Mouse (Mus musculus) Patski (cell line): ENCODE results near the gene Nop16. TPM values are rescaled to one million over a fixed set of nuclear protein-coding genes. Genes with fewer than 3 reads are reported as not detected.

Experiments
- ATAC-seq: fragments of 100-300 bp; one replicate; pipeline ENCODE4 v1.8.0; 2021
- CTCF ChIA-PET: fragments of 350-600 bp; sonication (Branson Sonifier 250); formaldehyde crosslinking; loops from one replicate; lab custom pipeline; 2022; ENCODE audit warnings: inconsistent platforms; lab: Charles Lee
- POLR2A ChIA-PET: fragments of 350-600 bp; sonication (Branson Sonifier 250); formaldehyde crosslinking; loops from one replicate; lab custom pipeline; 2022; ENCODE audit warnings: antibody characterized with exemption, inconsistent platforms; lab: Charles Lee
- DNase-seq: peaks from one replicate; pipeline ENCODE4 v3.0.0-alpha.2; 2011; ENCODE audit warnings: low read depth, low spot score
- H3K27me3 ChIP-seq: fragments of 371-371 bp; one replicate; pipeline ENCODE4 v1.5.1; 2021
- CTCF ChIP-seq: fragments of 100-300 bp; IDR thresholded peaks from one replicate; pipeline ENCODE4 v1.5.1; 2021
- in situ Hi-C: fragments of 300-500 bp; cut with MboI; formaldehyde crosslinking; loops from 3 replicates; pipeline ENCODE4 v1.11.1; 2018; ENCODE audit warnings: low pct_unique_long_range_greater_than_20kb, mixed read lengths
- polyA plus RNA-seq: library from polyadenylated mRNA; unstranded; gene quantifications from one replicate; pipeline ENCODE4 v1.2.3, GENCODE M21; 2021

The Nop16 gene
- polyA plus RNA-seq, 1 experiment from 2014 or later, result 38.0 TPM

- ChIA-PET POLR2A (interaction anchor here (0.5 to 0.6 kb wide), 4 partner anchors 8 to 499 kb away, joined by 4 read pairs; no protein-coding TSS in a partner anchor), CTCF (no interaction called here)
- DNase-seq, result no peak
- ATAC-seq, result peak; percentile 10
- in situ Hi-C loops, result no loop called here
- H3K27me3 ChIP-seq, result no peaks in the 10 kb centered on the region
- TF ChIP-seq CTCF, result no peak
These were observed 21.3 kb upstream of the Nop16 start, which contains the start of gene Cltb for GRCm38 (mm10) chr13:54610972-54611754. Gene Cltb, minus strand, starts transcription at chr13:54611344.

GRCm38 (mm10) chr13:54610613-54610971, 20.7 kb upstream of the Nop16 start:
- DNase-seq (no peak), ATAC-seq (no peak)
- CTCF ChIA-PET, result no interaction called here
- in situ Hi-C loops, result no loop called here
- no peak for TF ChIP-seq CTCF
- H3K27me3 ChIP-seq, result no peaks in the 10 kb centered on the region
- POLR2A ChIA-PET, result interaction anchor here (0.5 kb wide), 2 partner anchors 10 to 62 kb away, joined by 4 read pairs; no protein-coding TSS in a partner anchor

DNA sequence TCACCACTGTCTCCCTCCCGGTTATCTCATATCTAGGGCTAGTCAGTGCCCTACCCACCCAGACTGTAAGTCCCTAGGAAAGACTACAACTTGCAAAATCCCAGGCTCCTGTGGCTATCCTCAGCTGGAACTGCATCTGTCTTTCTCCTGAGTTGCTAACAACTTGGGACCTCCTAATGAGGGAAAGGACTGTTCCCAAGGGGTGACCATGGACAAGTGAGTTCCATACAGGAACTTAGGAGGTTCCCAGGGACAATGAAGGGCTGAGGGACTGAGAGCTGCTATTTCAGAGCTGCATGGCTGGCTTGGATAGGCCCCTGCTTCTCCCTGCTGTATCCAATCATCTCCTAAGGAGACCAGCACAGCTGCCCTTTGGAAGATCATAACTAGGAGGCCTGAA, 19.4 kb upstream of the Nop16 start:
- ChIA-PET CTCF (interaction anchor here (1.2 to 1.9 kb wide), 3 partner anchors 9 to 93 kb away, joined by 3 to 10 read pairs (median 9); no protein-coding TSS in a partner anchor), POLR2A (interaction anchor here (1.0 to 1.1 kb wide), 2 partner anchors 20 to 78 kb away, joined by 3 read pairs; partner anchors contain the start of genes Higd2a and Nop16)
- peak; percentile 1 for ATAC-seq

DNA sequence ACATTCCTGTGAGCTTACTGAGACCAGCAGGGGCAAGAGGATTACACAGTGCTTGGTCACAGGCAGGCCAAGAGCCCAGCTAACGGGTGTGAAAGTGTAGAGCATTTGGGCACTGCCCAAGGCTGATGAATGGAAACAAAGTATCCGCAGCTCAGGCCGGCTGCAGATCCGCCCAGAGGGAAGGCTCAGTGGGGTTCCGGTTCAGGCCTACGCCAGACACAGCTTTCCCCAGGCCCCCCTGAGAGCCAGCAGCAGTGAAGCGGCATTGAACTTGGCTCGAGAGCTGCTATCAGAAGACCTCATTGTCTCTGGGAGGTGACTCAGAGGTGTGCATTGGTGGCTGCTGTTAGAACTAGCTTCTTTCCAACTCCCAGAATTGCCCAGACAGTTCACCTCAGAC, 18.8 kb upstream of the Nop16 start:
- no peak for TF ChIP-seq CTCF
- no peaks in the 10 kb centered on the region for H3K27me3 ChIP-seq
- POLR2A ChIA-PET, result interaction anchor here (1.0 to 1.1 kb wide), 2 partner anchors 19 to 78 kb away, joined by 3 read pairs; partner anchors contain the start of genes Higd2a and Nop16
- ATAC-seq, result peak; percentile 94
- peak; percentile 96 for DNase-seq
- CTCF ChIA-PET, result interaction anchor here (1.0 to 1.9 kb wide), 4 partner anchors 9 to 93 kb away, joined by 3 to 10 read pairs (median 7); partner anchors contain the start of gene Faf2
- in situ Hi-C loops, result no loop called here

More for the DNA sequence above, 19.4 kb upstream of the Nop16 start:
- DNase-seq, result no peak
- H3K27me3 ChIP-seq, result no peaks in the 10 kb centered on the region
- TF ChIP-seq CTCF, result no peak
- in situ Hi-C loops, result no loop called here

- H3K27me3 ChIP-seq, result no peaks in the 10 kb centered on the region
- in situ Hi-C loops, result no loop called here
- TF ChIP-seq CTCF, result no peak
- no peak for ATAC-seq
- ChIA-PET CTCF (interaction anchor here (1.0 to 1.5 kb wide), 2 partner anchors 14 to 16 kb away, joined by 5 to 10 read pairs; partner anchors contain the start of gene Faf2), POLR2A (interaction anchor here (0.6 to 1.1 kb wide), 3 partner anchors 11 to 79 kb away, joined by 3 to 4 read pairs (median 3); no protein-coding TSS in a partner anchor)
- no peak for DNase-seq
These were observed 18.1 kb upstream of the Nop16 start for GRCm38 (mm10) chr13:54608002-54608401.

DNA sequence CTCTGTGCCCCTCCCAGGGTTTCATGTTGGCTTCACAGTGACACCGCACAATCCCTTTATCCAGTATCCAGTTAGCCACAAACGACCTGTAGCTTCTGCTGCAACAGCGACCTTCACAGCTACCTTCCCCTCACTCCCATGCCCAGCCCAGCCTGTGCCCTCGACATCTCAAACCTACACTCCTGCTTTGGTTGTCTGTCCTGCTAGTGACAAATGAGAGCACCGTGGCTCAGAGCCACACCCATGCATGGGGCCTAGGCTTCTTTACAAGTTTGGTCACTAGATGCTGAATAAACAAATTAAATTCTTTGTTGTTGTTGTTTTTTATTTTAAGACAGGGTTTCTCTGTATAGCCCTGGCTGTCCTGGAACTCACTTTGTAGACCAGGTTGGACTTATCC, 17.3 kb upstream of the Nop16 start:
- no peak for DNase-seq
- no peaks in the 10 kb centered on the region for H3K27me3 ChIP-seq
- ChIA-PET CTCF (no interaction called here), POLR2A (interaction anchor here (0.5 to 1.7 kb wide), 2 partner anchors 10 to 15 kb away, joined by 3 read pairs; no protein-coding TSS in a partner anchor)
- no peak for TF ChIP-seq CTCF
- in situ Hi-C loops, result no loop called here
- ATAC-seq, result no peak

DNA sequence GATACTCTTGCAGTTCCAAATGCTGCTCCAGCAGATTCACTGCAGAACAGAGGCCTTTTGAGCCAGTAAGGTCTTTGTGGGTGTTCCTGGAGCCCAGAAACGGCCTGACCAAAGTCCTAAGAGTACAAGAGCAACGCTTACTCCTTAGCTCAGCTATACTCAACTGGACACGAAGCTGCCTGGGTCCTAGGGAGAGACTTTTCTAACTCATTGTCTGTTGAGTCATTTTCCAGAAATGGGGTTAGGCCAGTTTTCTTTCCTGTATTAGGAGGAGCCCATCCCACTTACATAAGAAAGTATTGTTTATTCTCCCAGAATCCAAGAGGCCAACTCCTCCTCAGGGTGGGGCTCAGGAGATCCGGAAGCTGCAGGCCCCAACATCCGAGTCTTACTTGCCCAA, 15.5 kb upstream of the Nop16 start:
- in situ Hi-C loops, result no loop called here
- DNase-seq (no peak), ATAC-seq (no peak)
- POLR2A ChIA-PET, result interaction anchor here (0.7 to 1.7 kb wide), 5 partner anchors 9 to 661 kb away, joined by 3 to 4 read pairs (median 3); partner anchors contain the start of genes Faf2, Higd2a and Nop16
- TF ChIP-seq CTCF, result no peak
- H3K27me3 ChIP-seq, result no peaks in the 10 kb centered on the region
- CTCF ChIA-PET, result no interaction called here

GRCm38 (mm10) chr13:54604221-54604620, 14.3 kb upstream of the Nop16 start:
- no peak for TF ChIP-seq CTCF
- H3K27me3 ChIP-seq, result no peaks in the 10 kb centered on the region
- ATAC-seq (no peak), DNase-seq (no peak)
- POLR2A ChIA-PET, result interaction anchor here (1.3 kb wide), 1 partner anchor 17 kb away, joined by 3 read pairs; the partner anchor contains the start of gene Faf2
- CTCF ChIA-PET, result interaction anchor here (1.1 to 1.4 kb wide), 2 partner anchors 14 to 17 kb away, joined by 3 to 5 read pairs; partner anchors contain the start of gene Faf2
- in situ Hi-C loops, result no loop called here

DNA sequence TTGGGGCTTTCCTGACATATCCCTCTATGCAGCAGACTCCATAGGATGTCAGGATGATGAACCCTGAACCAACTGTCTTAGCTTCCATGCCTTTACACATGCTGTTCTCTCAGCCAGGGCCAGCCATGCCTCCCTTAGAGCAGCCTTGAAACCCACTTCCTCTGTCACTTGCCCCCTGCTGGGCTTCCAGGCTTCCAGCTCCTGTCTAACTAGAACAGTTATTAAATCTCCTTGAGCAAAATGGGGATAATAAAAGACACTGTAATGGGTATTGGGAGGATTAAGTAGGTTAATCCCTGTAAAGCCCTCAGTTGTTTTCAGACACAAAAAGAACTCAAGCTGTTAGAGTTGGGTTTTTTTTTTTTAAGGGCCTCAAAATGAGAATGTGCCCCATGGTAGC, 13.6 kb upstream of the Nop16 start:
- ChIA-PET POLR2A (interaction anchor here (0.7 kb wide), 1 partner anchor 8 kb away, joined by 4 read pairs; no protein-coding TSS in a partner anchor), CTCF (interaction anchor here (1.4 kb wide), 1 partner anchor 18 kb away, joined by 5 read pairs; the partner anchor contains the start of gene Faf2)
- no peaks in the 10 kb centered on the region for H3K27me3 ChIP-seq
- in situ Hi-C loops, result no loop called here
- ATAC-seq (peak; percentile 63), DNase-seq (peak; percentile 76)
- TF ChIP-seq CTCF, result no peak

GRCm38 (mm10) chr13:54602639-54603111, 12.8 kb upstream of the Nop16 start:
- ChIA-PET CTCF (no interaction called here), POLR2A (no interaction called here)
- H3K27me3 ChIP-seq, result no peaks in the 10 kb centered on the region
- peak; percentile 17 for ATAC-seq
- DNase-seq, result no peak
- in situ Hi-C loops, result no loop called here
- TF ChIP-seq CTCF, result no peak
